Mouse (Mus musculus) thymus, adult 2 months (tissue): ENCODE results near the gene Slc4a10.

Experiments
- CTCF ChIP-seq: fragments of 200-500 bp; IDR thresholded peaks from 2 replicates; pipeline ENCODE4 v1.5.1; 2012; ENCODE audit warnings: mild to moderate bottlenecking, control low read depth, low read length, moderate library complexity, borderline replicate concordance; ENCODE audit not compliant: control insufficient read depth, poor library complexity, insufficient read depth; ENCODE audit errors: extremely low read depth
- POLR2A ChIP-seq: fragments of 200-500 bp; IDR thresholded peaks from 2 replicates; pipeline ENCODE4 v1.6.1; 2012; ENCODE audit warnings: mild to moderate bottlenecking, low read length, control low read depth, moderate library complexity; ENCODE audit not compliant: control insufficient read depth, poor library complexity, insufficient read depth; ENCODE audit errors: extremely low read depth

GRCm38 (mm10) chr2:62346771-62347170, 300.5 kb downstream of the Slc4a10 start:
- TF ChIP-seq CTCF (no peak), POLR2A (no peak)
